Mouse (Mus musculus): ENCODE data around the gene Samd1. TPM values are rescaled to one million over a fixed set of nuclear protein-coding genes. Genes with fewer than 3 reads are reported as not detected.

Gene Samd1
- 4.2 TPM for polyA plus RNA-seq (2017; shearing (Covaris generic))

DNA sequence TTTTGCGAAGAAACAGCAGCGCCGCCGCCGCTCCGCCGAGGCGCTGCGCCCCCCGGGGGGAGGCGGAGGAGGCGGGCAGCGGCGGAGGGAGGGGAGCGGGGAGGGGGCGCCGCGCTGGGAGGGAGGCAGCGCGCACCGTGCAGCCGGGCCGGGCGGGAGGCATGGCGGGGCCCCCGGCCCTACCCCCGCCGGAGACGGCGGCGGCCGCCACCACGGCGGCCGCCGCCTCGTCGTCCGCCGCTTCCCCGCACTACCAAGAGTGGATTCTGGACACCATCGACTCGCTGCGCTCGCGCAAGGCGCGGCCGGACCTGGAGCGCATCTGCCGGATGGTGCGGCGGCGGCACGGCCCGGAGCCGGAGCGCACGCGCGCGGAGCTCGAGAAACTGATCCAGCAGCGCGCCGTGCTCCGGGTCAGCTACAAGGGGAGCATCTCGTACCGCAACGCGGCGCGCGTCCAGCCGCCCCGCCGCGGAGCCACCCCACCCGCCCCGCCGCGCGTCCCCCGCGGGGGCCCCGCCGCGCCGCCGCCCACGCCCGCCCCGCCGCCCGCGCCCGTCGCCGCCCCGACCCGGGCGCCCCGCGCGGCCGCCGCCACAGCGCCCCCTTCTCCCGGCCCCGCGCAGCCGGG is at the start of gene Samd1:
Samd1 (plus strand) TSS at position 162 of the 631 bp plus-strand sequence.

DNA sequence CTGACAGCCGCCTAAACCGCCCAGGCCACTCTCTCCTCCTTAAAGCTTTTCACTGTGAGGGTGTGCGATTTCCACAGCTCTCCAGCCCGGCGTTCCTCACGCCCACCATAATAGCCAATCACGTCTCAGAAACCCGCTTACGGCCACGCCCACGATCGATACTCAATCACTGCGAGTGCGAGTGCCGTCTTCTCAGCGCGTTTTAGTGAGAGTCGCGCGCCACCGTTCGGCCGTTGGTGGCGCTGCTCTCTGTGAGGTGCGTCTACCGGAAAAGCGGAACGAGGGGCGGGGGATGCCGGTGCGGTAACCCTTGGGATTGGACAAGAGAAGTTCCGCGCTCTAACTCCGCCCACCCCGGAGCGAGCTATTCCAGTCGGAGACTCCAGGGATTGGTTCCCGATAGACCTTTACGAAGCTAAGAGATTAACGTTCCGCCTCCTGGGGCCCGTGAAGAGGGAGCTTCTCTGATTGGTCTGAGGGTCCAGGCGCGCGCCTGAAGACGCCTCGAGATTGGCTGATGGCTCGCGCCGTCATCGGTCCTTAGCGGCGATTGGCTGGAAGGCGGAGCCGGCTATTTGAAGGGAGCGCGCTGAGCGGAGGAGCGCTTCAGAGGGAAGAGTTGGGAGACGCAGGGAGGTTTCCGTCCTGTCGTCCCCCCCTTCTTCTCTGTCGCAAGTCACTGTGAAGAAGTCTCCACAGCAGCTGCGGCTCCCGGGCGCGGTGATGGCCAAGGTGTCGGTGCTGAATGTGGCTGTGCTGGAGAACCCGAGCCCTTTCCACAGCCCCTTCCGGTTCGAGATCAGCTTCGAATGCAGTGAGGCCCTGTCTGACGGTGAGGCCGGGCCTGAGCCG is 42.1 kb upstream of the Samd1 start, which contains the start of the genes Gm10644 and Asf1b:
Gm10644 (minus strand) TSS at position 100 of the 852 bp plus-strand sequence.
Asf1b (plus strand) TSS at position 402 of the 852 bp plus-strand sequence.

DNA sequence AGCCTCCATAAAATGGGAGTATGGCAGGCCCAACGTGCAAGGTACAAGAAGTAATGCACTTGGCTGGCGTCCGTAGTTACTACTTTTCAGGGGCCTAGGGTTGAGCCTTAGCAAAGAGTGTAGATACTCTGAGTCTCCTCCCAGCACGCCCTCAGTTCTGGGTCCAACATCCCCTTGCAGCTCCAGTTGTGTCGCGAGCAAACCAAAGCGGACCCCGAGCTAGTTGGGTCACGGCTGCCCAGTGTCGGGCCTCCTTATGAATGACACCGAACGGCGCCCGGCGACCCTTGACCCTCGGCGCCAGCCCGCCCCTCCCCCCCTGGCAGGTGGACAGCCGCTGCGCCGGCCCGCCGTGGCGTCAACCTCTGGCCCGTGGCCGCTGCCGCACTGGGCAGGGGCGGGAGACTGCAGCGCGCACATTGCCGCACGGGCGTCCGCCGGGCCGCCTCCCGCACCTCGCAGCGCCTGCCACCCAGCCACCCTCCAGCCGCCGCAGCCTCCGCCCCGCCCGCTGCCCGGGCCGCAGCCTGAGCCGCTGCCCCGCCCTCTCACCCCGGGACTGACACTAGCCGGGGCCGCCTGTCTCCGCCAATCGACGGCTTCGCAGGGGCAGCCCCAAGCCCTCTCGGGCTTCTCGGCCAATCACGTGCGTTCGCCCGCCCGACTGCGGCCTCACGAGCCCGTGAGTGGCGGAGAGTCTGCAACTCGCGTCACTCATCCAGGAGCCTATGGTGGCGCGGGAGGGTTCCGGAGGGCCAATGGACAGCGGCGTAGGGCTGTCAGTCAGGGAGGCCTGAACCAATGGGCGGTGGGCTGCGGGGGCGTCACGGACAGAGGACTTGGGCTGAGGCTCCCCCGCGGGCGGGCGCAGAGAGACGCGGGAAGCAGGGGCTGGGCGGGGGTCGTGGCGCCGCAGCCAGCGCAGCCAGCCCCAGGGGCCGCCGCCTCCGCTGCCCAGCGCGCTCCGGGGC is 25.0 kb upstream of the Samd1 start, which contains the start of gene Prkaca:
Prkaca (plus strand) TSS at position 844 of the 971 bp plus-strand sequence.

DNA sequence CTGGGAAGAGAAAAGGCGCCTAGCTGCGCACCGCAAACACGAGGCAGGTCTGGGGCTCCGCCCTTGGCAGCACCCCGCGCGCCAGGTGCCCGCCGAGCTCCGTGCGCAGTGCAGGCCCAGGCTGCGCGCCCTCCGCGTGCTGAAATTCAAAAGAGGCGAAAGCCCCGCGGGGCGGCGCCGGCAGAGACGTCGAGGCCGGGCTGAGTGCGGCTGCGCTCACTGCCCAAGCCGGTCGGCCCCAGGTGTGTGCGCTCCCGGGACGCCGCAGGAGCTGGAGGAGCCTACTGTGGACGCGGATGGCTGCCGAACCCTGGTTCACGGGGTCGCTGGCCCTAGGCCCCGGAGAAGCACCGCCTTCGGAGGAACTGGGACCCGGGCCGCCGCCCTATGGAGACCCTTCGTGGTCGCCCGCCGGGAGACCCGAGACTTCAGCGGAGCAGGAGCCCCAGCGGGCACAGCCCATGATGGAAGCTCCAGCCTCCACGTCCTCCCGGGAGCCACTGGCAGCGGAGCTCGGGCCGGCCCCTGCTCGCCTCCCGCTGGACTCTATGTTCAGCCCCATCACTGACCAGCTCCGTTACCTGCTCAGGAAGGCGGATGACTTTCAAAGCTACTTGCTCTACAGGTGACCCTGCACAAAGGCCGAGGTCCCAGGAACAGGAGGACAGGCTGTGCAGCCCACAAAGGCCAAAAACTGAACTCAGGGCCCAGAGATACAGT is 4.0 kb downstream of the Samd1 start, which contains the start of gene 1700067K01Rik:
1700067K01Rik (plus strand) TSS at position 222 of the 720 bp plus-strand sequence.

DNA sequence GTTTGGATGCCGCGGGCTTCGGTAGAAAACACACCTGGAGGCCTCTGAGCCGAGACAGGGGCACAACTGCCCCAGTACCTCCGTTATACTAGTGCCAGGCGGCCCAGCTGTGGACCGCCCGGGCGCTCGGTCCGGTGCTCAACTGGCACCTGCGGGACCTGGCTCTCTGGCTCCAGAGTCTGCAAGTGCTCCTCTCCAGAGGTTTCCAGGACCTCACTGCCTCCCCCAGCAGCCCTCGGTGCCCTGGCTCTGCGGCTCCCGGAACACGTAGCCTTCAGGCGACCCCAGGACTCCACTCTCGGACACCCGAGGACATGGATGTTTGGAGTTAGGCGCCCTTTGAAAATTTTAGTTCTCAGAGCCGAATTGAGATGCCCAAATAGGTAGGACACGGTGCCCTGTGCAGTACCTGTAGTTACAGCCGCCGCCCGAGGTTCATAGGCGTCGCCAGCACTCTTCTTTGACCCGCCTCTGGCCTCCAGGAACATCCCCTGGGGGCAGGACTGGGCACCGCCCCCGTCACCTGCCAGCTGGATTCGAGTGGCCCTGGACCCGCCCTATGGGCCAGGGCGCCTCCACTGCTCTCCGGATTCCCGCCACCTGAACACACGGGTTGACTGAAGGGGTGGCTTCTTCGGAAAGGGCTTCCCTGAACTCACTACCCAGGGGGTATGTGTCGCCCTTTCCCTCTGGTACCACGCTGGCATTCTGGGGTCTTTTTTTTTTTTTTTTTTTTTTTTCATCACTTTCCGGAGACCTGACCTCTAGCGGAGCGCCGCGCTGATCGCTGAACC is 14.4 kb downstream of the Samd1 start, which contains the start of gene 2210011C24Rik:
2210011C24Rik (minus strand) TSS at position 467 of the 794 bp plus-strand sequence.

DNA sequence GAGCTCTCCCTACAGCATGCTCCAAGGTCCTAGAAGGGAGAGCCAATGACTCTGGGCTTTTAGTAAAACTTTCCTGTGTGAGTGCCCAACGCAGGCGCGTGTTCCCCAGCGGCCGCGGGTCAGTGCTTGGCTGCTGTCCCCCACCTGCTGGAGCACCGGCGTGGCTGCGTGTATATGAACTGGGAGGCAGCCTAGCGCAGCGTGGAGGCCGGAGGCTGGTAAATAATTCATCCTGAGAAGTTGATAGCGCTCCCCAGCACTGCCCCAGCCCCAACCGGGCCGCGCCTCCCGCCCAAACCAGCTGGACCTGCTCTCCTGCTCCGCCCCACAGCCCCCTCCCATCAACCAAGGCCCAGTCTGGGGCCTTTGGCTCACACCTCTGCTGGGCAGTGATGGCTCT is 23.6 kb downstream of the Samd1 start, which contains the start of gene Palm3:
Palm3 (plus strand) TSS at position 376 of the 400 bp plus-strand sequence.

DNA sequence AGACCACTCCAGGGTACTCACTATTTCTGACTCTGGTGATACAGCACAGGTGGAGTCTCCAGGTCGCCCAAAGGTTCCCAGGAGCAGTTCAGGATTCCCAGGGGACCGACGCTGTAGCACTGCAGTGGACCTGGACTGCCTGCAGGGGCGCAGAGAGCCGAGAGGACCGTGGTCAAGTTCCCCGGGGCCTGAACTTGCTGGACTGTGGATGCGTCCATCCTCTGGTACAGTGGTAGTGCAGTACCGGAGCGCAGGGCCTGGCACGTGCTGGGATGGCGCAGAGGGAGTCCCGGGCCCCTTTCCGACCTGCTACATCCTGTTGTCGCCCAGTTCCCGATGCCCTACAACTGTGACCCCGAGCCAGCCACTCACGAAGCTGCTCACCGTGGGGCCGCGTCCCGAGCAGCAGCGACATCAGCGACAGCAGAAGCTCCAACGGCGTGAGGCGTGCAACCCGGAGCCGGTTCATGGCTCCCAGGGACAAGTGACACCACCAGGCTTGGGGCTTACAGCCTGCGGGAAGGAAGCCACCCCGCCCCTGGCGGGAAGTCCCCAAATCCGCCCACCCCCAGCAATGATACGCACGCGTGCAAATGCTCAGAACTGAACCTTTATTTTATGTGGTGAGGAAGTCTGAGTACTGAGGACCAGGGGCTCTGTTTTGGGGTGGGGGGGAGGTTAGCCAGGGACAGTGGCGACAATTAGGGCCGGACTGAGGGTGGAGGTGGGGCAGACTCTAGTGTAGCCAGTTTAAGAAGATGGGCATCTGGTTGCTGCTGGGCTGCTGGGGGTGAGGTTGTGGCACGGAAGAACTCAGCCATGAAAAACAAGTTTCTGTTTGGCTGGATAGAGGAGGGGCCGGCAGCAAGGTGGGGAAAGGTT is 44.8 kb downstream of the Samd1 start, which contains the start of gene Il27ra:
Il27ra (minus strand) TSS at position 524 of the 882 bp plus-strand sequence.

DNA sequence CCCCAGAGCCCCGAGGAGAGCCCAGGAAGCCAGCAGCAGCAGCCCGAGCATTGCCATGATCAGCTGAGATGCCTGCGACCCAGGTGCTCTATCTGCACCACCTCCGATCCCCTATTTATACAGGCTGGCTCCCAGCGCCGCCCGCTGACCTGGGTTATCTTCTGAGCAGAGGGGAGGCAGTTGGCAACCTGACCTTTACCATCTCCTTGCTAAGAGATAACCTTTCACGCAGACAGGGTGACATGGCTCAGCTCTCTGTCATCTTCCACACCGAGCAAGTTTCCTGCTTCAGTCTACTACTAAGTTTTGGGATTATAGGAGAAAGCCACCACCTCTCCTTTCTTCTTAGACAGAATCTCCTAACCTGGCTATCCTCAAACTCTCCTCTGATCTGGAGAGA is 47.4 kb downstream of the Samd1 start, which contains the start of gene Rln3:
Rln3 (minus strand) TSS at position 101 of the 400 bp plus-strand sequence.

Other genes with a start within 250 kb of the Samd1 start
- gene Adgrl1, start 97.6 kb upstream of the Samd1 start, polyA plus RNA-seq (2017; shearing (Covaris generic)): 5.4 TPM
- 0.85 TPM for gene Gm10644, start 42.5 kb upstream of the Samd1 start, polyA plus RNA-seq (2017; shearing (Covaris generic))
- 5.4 TPM for gene Asf1b, start 42.2 kb upstream of the Samd1 start, polyA plus RNA-seq (2017; shearing (Covaris generic))
- gene Prkaca, start 24.7 kb upstream of the Samd1 start, polyA plus RNA-seq (2017; shearing (Covaris generic)): 37.4 TPM
- gene 1700067K01Rik, start 3.8 kb downstream of the Samd1 start, polyA plus RNA-seq (2017; shearing (Covaris generic)): not detected
- gene 2210011C24Rik, start 14.5 kb downstream of the Samd1 start, polyA plus RNA-seq (2017; shearing (Covaris generic)): 3.5 TPM
- 4.0 TPM for gene Palm3, start 23.8 kb downstream of the Samd1 start, polyA plus RNA-seq (2017; shearing (Covaris generic))
- 213 TPM for gene Il27ra, start 44.9 kb downstream of the Samd1 start, polyA plus RNA-seq (2017; shearing (Covaris generic))
- 0.63 TPM for gene Rln3, start 47.3 kb downstream of the Samd1 start, polyA plus RNA-seq (2017; shearing (Covaris generic))
- 2.2 TPM for gene Gm10643, start 67.5 kb downstream of the Samd1 start, polyA plus RNA-seq (2017; shearing (Covaris generic))
- 26.0 TPM for gene Rfx1, start 69.2 kb downstream of the Samd1 start, polyA plus RNA-seq (2017; shearing (Covaris generic))
- gene Dcaf15, start 107.1 kb downstream of the Samd1 start, polyA plus RNA-seq (2017; shearing (Covaris generic)): 29.9 TPM
- gene Podnl1, start 128.3 kb downstream of the Samd1 start, polyA plus RNA-seq (2017; shearing (Covaris generic)): 43.1 TPM
- gene Cc2d1a, start 150.3 kb downstream of the Samd1 start, polyA plus RNA-seq (2017; shearing (Covaris generic)): 38.6 TPM
- 0.43 TPM for gene 4930432K21Rik, start 150.4 kb downstream of the Samd1 start, polyA plus RNA-seq (2017; shearing (Covaris generic))
- not detected for gene Nanos3, start 187.5 kb downstream of the Samd1 start, polyA plus RNA-seq (2017; shearing (Covaris generic))
- gene Zswim4, start 239.4 kb downstream of the Samd1 start, polyA plus RNA-seq (2017; shearing (Covaris generic)): 49.0 TPM